Mouse (Mus musculus): Measurements from ENCODE around the gene 4933425L06Rik. TPM values are rescaled to one million over a fixed set of nuclear protein-coding genes. Genes with fewer than 3 reads are reported as not detected.
A peak's percentile ranks its signal among the peaks of the same experiment; 100 is the strongest.

4933425L06Rik gene
- total RNA-seq, 2 experiments from 2014 or later, result not detected

DNA sequence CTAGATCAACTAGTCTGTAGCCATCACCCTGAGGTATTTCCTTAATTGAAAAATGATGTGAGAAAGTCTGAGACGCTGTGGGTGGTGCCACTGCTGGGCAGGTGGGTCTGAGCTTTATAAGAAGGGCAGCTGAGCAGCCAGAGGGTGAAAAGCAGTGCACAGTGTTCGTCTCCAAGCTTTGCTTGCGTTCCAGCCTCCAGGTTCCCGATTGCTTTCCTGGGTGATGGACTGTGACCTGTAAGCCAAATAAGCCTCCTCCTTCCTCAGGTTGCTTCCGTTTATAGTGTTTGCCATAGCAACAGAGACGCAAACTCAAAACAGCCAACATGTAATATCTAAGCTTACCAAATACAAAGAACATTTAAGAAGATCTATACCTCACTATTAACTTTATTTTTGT is 50.4 kb downstream of the 4933425L06Rik start:
- intact Hi-C loops (cut with DNase I), result no loop called here
- no peak for DNase-seq

DNA sequence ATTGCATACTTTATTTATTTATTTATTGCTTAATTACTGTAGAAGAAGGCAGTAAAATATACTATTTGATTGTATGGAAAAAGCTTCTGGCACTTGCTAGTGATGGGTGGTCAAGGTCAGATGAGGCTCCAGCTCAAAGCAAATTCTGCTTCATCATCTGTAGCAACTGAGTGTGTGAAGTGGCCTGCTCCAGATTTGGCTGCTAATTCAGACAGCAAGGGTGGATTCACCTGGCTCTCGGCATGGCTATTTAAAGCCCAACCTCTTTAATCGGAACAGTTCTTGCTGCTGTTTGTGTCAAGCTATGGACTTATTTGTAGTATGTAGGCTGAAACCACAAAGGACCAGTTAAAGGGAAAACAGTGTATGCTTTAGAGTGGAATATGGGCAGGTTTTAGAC is 50.9 kb downstream of the 4933425L06Rik start:
- intact Hi-C loops (cut with DNase I), result no loop called here
- no peak for DNase-seq

DNA sequence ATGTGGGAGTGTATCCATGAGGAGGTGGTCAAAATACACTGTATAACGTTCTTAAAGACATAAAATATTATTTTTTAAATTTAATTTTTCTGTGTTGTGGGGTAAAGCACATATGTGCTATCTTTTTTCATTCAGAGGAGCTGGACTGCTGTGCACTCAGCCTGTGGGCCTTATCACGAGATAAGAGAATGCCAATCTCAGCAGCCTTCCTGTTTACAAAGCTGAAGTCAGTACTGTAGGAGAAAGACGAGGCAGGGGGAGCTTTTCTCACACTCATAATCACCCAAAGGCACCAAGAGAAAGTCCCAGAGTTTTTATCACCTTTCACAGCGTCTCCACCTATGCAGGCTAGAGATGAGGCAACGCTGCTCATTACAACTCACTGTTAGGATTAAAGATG is 52.5 kb downstream of the 4933425L06Rik start:
- intact Hi-C loops (cut with DNase I), result no loop called here
- DNase-seq, result no peak

DNA sequence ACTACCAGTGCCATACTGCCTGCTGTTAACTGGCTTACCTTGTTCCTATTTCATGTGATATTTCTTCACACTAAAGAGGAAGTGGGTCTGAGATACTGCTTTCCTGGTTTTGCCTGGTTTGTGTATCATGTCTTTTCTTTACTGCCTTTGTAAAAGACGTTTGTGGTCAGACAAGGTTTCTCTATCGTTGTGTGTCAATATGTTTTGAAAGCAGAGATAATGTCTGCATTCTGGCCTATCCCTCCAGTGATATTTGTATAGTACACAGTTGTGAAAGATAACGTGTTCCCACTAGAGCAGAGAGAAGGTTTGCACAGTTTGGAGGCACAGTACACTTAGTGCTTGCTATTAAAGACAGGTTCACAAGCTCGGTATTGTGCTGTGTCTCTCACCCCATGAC is 58.0 kb downstream of the 4933425L06Rik start:
- intact Hi-C loops (cut with DNase I), result no loop called here
- DNase-seq, result no peak

DNA sequence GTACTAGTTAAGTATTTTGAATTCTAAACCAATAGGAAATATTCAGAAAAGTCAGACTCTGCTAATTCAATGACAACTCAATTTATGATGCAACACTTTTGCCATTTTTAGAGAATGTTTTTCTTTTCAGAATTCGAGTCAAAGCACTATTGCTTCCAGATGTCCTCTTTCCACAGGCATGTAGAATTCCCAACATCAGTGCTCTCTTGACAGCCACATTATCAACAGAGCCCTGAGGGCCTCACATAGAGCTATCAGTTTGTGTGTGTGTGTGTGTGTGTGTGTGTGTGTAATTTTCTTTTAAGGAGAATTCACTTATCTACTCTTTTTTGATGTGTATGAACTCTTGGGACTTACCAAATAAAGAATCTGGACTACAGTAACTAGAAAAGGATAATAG is 64.9 kb downstream of the 4933425L06Rik start:
- intact Hi-C loops (cut with DNase I), result no loop called here
- DNase-seq, result no peak

GRCm38 (mm10) chr13:105147795-105148418 is 66.0 kb downstream of the 4933425L06Rik start:
- intact Hi-C loops (cut with DNase I), result no loop called here
- DNase-seq, result no peak

- intact Hi-C loops (cut with DNase I), result no loop called here
- DNase-seq, result no peak
These were observed 68.1 kb downstream of the 4933425L06Rik start for GRCm38 (mm10) chr13:105150006-105150405.

GRCm38 (mm10) chr13:105153955-105154354 is 72.0 kb downstream of the 4933425L06Rik start:
- peak; percentile 37 for DNase-seq
- intact Hi-C loops (cut with DNase I), result no loop called here

- no peak for DNase-seq
- intact Hi-C loops (cut with DNase I), result no loop called here
These were observed 83.5 kb downstream of the 4933425L06Rik start for GRCm38 (mm10) chr13:105165441-105165840.

Other genes with a start within 250 kb of the 4933425L06Rik start
- 1 to 10 TPM in 1 of 2 experiments, under 1 TPM in 1; 0.56 to 1.0 TPM for gene Shisal2b, start 218.2 kb upstream of the 4933425L06Rik start, total RNA-seq (2021)
- 10 to 100 TPM; 32.5 to 34.2 TPM for gene Rgs7bp, start 27.2 kb upstream of the 4933425L06Rik start, total RNA-seq (2021)
- gene Rnf180, start 212.7 kb downstream of the 4933425L06Rik start, total RNA-seq (2021), result 10 to 100 TPM; 39.3 to 46.9 TPM

Measured in left cerebral cortex, postnatal 4 days (tissue).